Mouse (Mus musculus) CH12.LX (cell line): ENCODE data around the gene Abhd14a. TPM values are rescaled to one million over a fixed set of nuclear protein-coding genes. Genes with fewer than 3 reads are reported as not detected.
A peak's percentile ranks its signal among the peaks of the same experiment; 100 is the strongest.

Experiments used
- DNase-seq: peaks from one replicate; pipeline ENCODE4 v3.0.0-alpha.2; 2013; ENCODE audit errors: extremely low read depth
- H3K27ac ChIP-seq: 2 replicates; pipeline ENCODE4 v1.5.1; 2012; ENCODE audit warnings: low read depth, mild to moderate bottlenecking, control low read depth, moderate library complexity; ENCODE audit not compliant: insufficient read depth
- H3K27me3 ChIP-seq: replicated peaks from 2 replicates; pipeline ENCODE3; 2012; ENCODE audit warnings: inconsistent platforms
- H3K36me3 ChIP-seq, 2 experiments: replicated peaks in 1 of 2; 2 replicates each; pipeline versions ENCODE3 to v1.6.1; 2012; ENCODE audit warnings: inconsistent platforms in 1 of 2, low read length in 1 of 2, mild to moderate bottlenecking in 1 of 2, mixed read lengths in 1 of 2, moderate library complexity in 1 of 2; ENCODE audit not compliant: control insufficient read depth in 1 of 2, insufficient read depth in 1 of 2
- H3K4me1 ChIP-seq, 2 experiments: 2 replicates each; pipeline ENCODE4 v1.6.1; 2012; ENCODE audit warnings: inconsistent platforms in 1 of 2, moderate library complexity in 1 of 2; ENCODE audit not compliant: insufficient read depth in 2 of 2, control insufficient read depth in 1 of 2
- H3K4me2 ChIP-seq: 2 replicates; pipeline ENCODE4 v1.6.1; 2012; ENCODE audit warnings: low read depth, mild to moderate bottlenecking, control low read depth; ENCODE audit not compliant: poor library complexity, insufficient read depth, severe bottlenecking
- H3K4me3 ChIP-seq, 3 experiments: fragments of 150-350 bp in 1 of 3; sonication (generic) in 1 of 3; replicated peaks in 1 of 3; 2 replicates each; pipeline versions ENCODE3 to v1.5.1; 2011 to 2012; ENCODE audit warnings: low read depth in 2 of 3, low read length in 2 of 3, mild to moderate bottlenecking in 2 of 3, moderate library complexity in 2 of 3, control low read depth in 1 of 3, improper control_type of control experiment in 1 of 3, inconsistent platforms in 1 of 3, mixed read lengths in 1 of 3; ENCODE audit not compliant: poor library complexity in 1 of 3
- H3K79me2 ChIP-seq: replicated peaks from 2 replicates; pipeline ENCODE4 v1.6.1; 2012; ENCODE audit warnings: mild to moderate bottlenecking, moderate library complexity; ENCODE audit not compliant: control insufficient read depth, poor library complexity, insufficient read depth, severe bottlenecking; ENCODE audit errors: extremely low read depth
- H3K9ac ChIP-seq: 2 replicates; pipeline ENCODE4 v1.6.1; 2012; ENCODE audit warnings: low read depth, mild to moderate bottlenecking, control low read depth, moderate library complexity; ENCODE audit not compliant: insufficient read depth
- H3K9me3 ChIP-seq: replicated peaks from 2 replicates; pipeline ENCODE3; 2012; ENCODE audit warnings: low read length, inconsistent platforms, mixed read lengths
- CHD2 ChIP-seq: IDR thresholded peaks from 2 replicates; pipeline ENCODE4 v1.6.1; 2011; ENCODE audit warnings: low read length, improper control_type of control experiment
- CTCF ChIP-seq, 2 experiments: IDR thresholded peaks in 1 of 2; conservative IDR thresholded peaks in 1 of 2; 2 replicates each; pipeline ENCODE4 v1.5.1; 2011 to 2012; ENCODE audit warnings: low read depth in 2 of 2, low read length in 2 of 2, improper control_type of control experiment in 1 of 2, inconsistent platforms in 1 of 2, mild to moderate bottlenecking in 1 of 2, moderate library complexity in 1 of 2
- ELF1 ChIP-seq: IDR thresholded peaks from 2 replicates; pipeline ENCODE4 v1.6.1; 2014; ENCODE audit warnings: low read depth, mild to moderate bottlenecking, inconsistent platforms, low read length, improper control_type of control experiment
- ETS1 ChIP-seq: conservative IDR thresholded peaks from 2 replicates; pipeline ENCODE4 v1.6.1; 2012; ENCODE audit warnings: low read depth, mild to moderate bottlenecking, inconsistent platforms, low read length, improper control_type of control experiment, moderate library complexity
- GABPA ChIP-seq: IDR thresholded peaks from 2 replicates; pipeline ENCODE4 v1.6.1; 2012; ENCODE audit warnings: low read depth, low read length, improper control_type of control experiment, inconsistent platforms; ENCODE audit not compliant: insufficient replicate concordance
- HCFC1 ChIP-seq: IDR thresholded peaks from 2 replicates; pipeline ENCODE4 v1.6.1; 2012; ENCODE audit warnings: low read depth, mild to moderate bottlenecking, inconsistent platforms, low read length, improper control_type of control experiment
- IRF4 ChIP-seq: IDR thresholded peaks from 2 replicates; pipeline ENCODE4 v1.6.1; 2014; ENCODE audit warnings: low read depth, mild to moderate bottlenecking, inconsistent platforms, low read length, improper control_type of control experiment
- KAT2A ChIP-seq: IDR thresholded peaks from 2 replicates; pipeline ENCODE4 v1.6.1; 2012; ENCODE audit warnings: low read length, improper control_type of control experiment, inconsistent platforms; ENCODE audit not compliant: insufficient replicate concordance
- MAFK ChIP-seq: IDR thresholded peaks from 2 replicates; pipeline ENCODE4 v1.6.1; 2011; ENCODE audit warnings: low read length, improper control_type of control experiment; ENCODE audit not compliant: insufficient replicate concordance
- MXI1 ChIP-seq: IDR thresholded peaks from 2 replicates; pipeline ENCODE4 v1.6.1; 2011; ENCODE audit warnings: mild to moderate bottlenecking, low read depth, low read length, improper control_type of control experiment
- NELFE ChIP-seq: IDR thresholded peaks from 2 replicates; pipeline ENCODE4 v1.6.1; 2011; ENCODE audit warnings: low read depth, low read length, improper control_type of control experiment
- NRF1 ChIP-seq: IDR thresholded peaks from 2 replicates; pipeline ENCODE4 v1.6.1; 2014; ENCODE audit warnings: low read depth, mild to moderate bottlenecking, inconsistent platforms, low read length, improper control_type of control experiment, moderate library complexity
- PAX5 ChIP-seq: IDR thresholded peaks from 2 replicates; pipeline ENCODE4 v1.6.1; 2012; ENCODE audit warnings: low read length, inconsistent platforms, mixed read lengths
- POLR2A ChIP-seq: IDR thresholded peaks from 2 replicates; pipeline ENCODE4 v1.6.1; 2011; ENCODE audit warnings: low read depth, mild to moderate bottlenecking, improper control_type of control experiment, low read length
- RAD21 ChIP-seq: IDR thresholded peaks from 2 replicates; pipeline ENCODE4 v1.6.1; 2011; ENCODE audit warnings: low read depth, mild to moderate bottlenecking, low read length, improper control_type of control experiment, moderate library complexity
- RCOR1 ChIP-seq: conservative IDR thresholded peaks from 2 replicates; pipeline ENCODE4 v1.6.1; 2012; ENCODE audit warnings: low read depth, mild to moderate bottlenecking, inconsistent platforms, low read length, improper control_type of control experiment
- SIN3A ChIP-seq: IDR thresholded peaks from 2 replicates; pipeline ENCODE4 v1.6.1; 2012; ENCODE audit warnings: low read length, improper control_type of control experiment, inconsistent platforms
- SMC3 ChIP-seq: IDR thresholded peaks from 2 replicates; pipeline ENCODE4 v1.6.1; 2011; ENCODE audit warnings: low read depth, low read length, improper control_type of control experiment
- TCF12 ChIP-seq: IDR thresholded peaks from 2 replicates; pipeline ENCODE4 v1.6.1; 2014; ENCODE audit warnings: low read depth, mild to moderate bottlenecking, inconsistent platforms, low read length, improper control_type of control experiment
- UBTF ChIP-seq: IDR thresholded peaks from 2 replicates; pipeline ENCODE4 v1.6.1; 2012; ENCODE audit warnings: low read depth, mild to moderate bottlenecking, inconsistent platforms, low read length, improper control_type of control experiment, moderate library complexity
- USF1 ChIP-seq: IDR thresholded peaks from 2 replicates; pipeline ENCODE4 v1.6.1; 2014; ENCODE audit warnings: low read depth, mild to moderate bottlenecking, inconsistent platforms, low read length, improper control_type of control experiment
- ZC3H11A ChIP-seq: IDR thresholded peaks from 2 replicates; pipeline ENCODE4 v1.6.1; 2012; ENCODE audit warnings: low read depth, mild to moderate bottlenecking, inconsistent platforms, low read length, improper control_type of control experiment
- ZMIZ1 ChIP-seq: IDR thresholded peaks from 2 replicates; pipeline ENCODE4 v1.6.1; 2012; ENCODE audit warnings: low read depth, mild to moderate bottlenecking, inconsistent platforms, low read length, improper control_type of control experiment
- dilution Hi-C: fragments of 300-500 bp; cut with MboI; formaldehyde crosslinking; loops from 2 replicates; pipeline ENCODE4 v1.14.3; 2020; ENCODE audit warnings: low sequenced_read_pairs; ENCODE audit not compliant: extremely low pct_unique_long_range_greater_than_20kb, extremely low pct_ligation_motif_present
- in situ Hi-C: fragments of 300-500 bp; cut with MboI; formaldehyde crosslinking; loops from 3 replicates; pipeline ENCODE4 v1.14.3; 2019; ENCODE audit warnings: low sequenced_read_pairs, low pct_ligation_motif_present, low pct_unique_long_range_greater_than_20kb, mixed read lengths
- polyA plus RNA-seq: library from polyadenylated mRNA; unstranded; fragments of >175 nt; gene quantifications from 2 replicates; pipeline ENCODE4 v1.2.1, GENCODE M21; 2012; ENCODE audit warnings: low read depth; ENCODE audit not compliant: insufficient read length
- total RNA-seq, 2 experiments: library from RNA; depleted of rRNA; stranded (reverse); fragments of 300-350 nt in 1 of 2; fragments of >200 nt in 1 of 2; gene quantifications; 2 replicates each; pipeline ENCODE4 v1.2.3; 2012 to 2014

Gene Abhd14a
- total and polyA plus RNA-seq, 3 experiments: 18.2 to 23.3 (median 20.4) TPM

GRCm38 (mm10) chr9:106475046-106475445 lies 27.6 kb upstream of the Abhd14a start:
- H3K27me3 ChIP-seq: no peaks in the 10 kb centered on the region
- H3K4me1 ChIP-seq: peaks cover 6 to 56% of the 10 kb centered on the region in 2 experiments
- H3K9me3 ChIP-seq: no peaks in the 10 kb centered on the region
- no peak overlapping the region for H3K27ac ChIP-seq
- H3K79me2 ChIP-seq: peaks cover 26% of the 10 kb centered on the region
- DNase-seq: peak; percentile 20
- H3K4me3 ChIP-seq: peak overlapping the region; percentile 54 to 77 (median 66)
- H3K9ac ChIP-seq: peak overlapping the region; percentile 61
- dilution Hi-C loops: no loop called here
- TF ChIP-seq MXI1 (no peak), SIN3A (peak; percentile 37; the same call in 1 of the 2 replicates)
- in situ Hi-C loops: loop anchor here (5.0 kb wide), 1 partner anchor 38 kb away; the partner anchor contains the start of gene Acy1
- H3K36me3 ChIP-seq: peaks cover 9 to 51% of the 10 kb centered on the region in 2 experiments
- H3K4me2 ChIP-seq: peak overlapping the region; percentile 90

DNA sequence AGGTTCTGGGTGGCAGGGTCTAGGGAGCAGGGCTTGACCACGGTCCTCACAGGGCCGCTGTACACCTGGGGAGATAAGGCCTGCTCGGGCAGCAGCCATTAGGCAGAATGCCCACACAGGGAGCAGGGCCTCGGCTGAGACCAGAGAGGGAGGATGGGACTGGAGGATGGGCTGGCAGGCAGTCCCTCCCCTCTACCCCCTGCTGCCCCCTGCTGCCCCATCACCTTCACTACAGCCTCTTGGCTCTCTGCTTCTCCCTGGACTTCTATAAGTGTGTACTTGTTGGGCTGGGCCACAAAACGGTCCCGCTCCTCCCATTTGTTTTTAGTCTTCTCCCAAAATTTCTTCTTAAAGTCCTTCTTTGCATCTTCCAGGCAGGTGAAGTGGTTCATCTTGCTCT lies 27.0 kb upstream of the Abhd14a start:
- H3K4me1 ChIP-seq: peaks cover 2 to 51% of the 10 kb centered on the region in 2 experiments; a peak in 3 of 4 replicates
- peak; percentile 77 for DNase-seq
- no peaks in the 10 kb centered on the region for H3K27me3 ChIP-seq
- H3K4me3 ChIP-seq: peak overlapping the region in 2 of 3 experiments; percentile 54 to 77
- TF ChIP-seq KAT2A (no peak), HCFC1 (peak; percentile 33; the same call in 1 of the 2 replicates), POLR2A (peak; percentile 33; the same call in 1 of the 2 replicates), GABPA (no peak), CTCF (conservative IDR thresholded peaks at IDR 0.05 in 1 of 2, IDR thresholded peaks at IDR 0.05 in 1 of 2; ENCODE audit: low read depth in 2 of 2, low read length in 2 of 2) (peak; percentile 50 to 71; a peak in 3 of 4 replicates), SIN3A (0 out of 2 replicates have a peak, but pooled peaks have one; percentile 11), RAD21 (peak; percentile 48), SMC3 (peak; percentile 55), NRF1 (0 out of 2 replicates have a peak, but pooled peaks have one; percentile 9), ZMIZ1 (no peak), IRF4 (peak; percentile 28; the same call in 1 of the 2 replicates), NELFE (no peak), CHD2 (peak; percentile 83)
- TF ChIP-seq, all 38 proteins: peak for 9
- H3K9me3 ChIP-seq: no peaks in the 10 kb centered on the region
- peaks cover 3 to 47% of the 10 kb centered on the region in 2 experiments for H3K36me3 ChIP-seq
- dilution Hi-C loops (no loop called here), in situ Hi-C loops (no loop called here)
- H3K79me2 ChIP-seq: peaks cover 23% of the 10 kb centered on the region
- no peak overlapping the region for H3K27ac ChIP-seq
- peak overlapping the region; percentile 90 for H3K4me2 ChIP-seq
- H3K9ac ChIP-seq: peak overlapping the region; percentile 18; the same call in 1 of the 2 replicates

- Histone ChIP-seq H3K36me3 (peaks cover 2 to 40% of the 10 kb centered on the region in 2 experiments), H3K79me2 (peaks cover 16% of the 10 kb centered on the region), H3K9me3 (no peaks in the 10 kb centered on the region), H3K4me2 (no peak overlapping the region), H3K27ac (no peak overlapping the region), H3K9ac (no peak overlapping the region), H3K4me1 (peaks cover 0 to 43% of the 10 kb centered on the region in 2 experiments; a peak in 3 of 4 replicates), H3K27me3 (no peaks in the 10 kb centered on the region), H3K4me3 (no peak overlapping the region)
- TF ChIP-seq ELF1 (no peak), ZMIZ1 (no peak), USF1 (no peak), MAFK (no peak), UBTF (no peak), SIN3A (no peak), RCOR1 (no peak), HCFC1 (no peak), NRF1 (no peak), ZC3H11A (no peak), ETS1 (no peak), TCF12 (no peak), PAX5 (no peak)
- in situ Hi-C loops: no loop called here
- dilution Hi-C loops: no loop called here
- no peak for DNase-seq
Observed at GRCm38 (mm10) chr9:106473753-106474105, 26.3 kb upstream of the Abhd14a start.
